Mouse (Mus musculus) CH12.LX (cell line): ENCODE measurements around the gene Mknk2. TPM values are rescaled to one million over a fixed set of nuclear protein-coding genes. Genes with fewer than 3 reads are reported as not detected.

Source experiments
- DNase-seq: peaks from one replicate; pipeline ENCODE4 v3.0.0-alpha.2; 2013; ENCODE audit errors: extremely low read depth
- H3K27ac ChIP-seq: 2 replicates; pipeline ENCODE4 v1.5.1; 2012; ENCODE audit warnings: low read depth, mild to moderate bottlenecking, control low read depth, moderate library complexity; ENCODE audit not compliant: insufficient read depth
- H3K27me3 ChIP-seq: replicated peaks from 2 replicates; pipeline ENCODE3; 2012; ENCODE audit warnings: inconsistent platforms
- H3K36me3 ChIP-seq, 2 experiments: replicated peaks in 1 of 2; 2 replicates each; pipeline versions ENCODE3 to v1.6.1; 2012; ENCODE audit warnings: inconsistent platforms in 1 of 2, low read length in 1 of 2, mild to moderate bottlenecking in 1 of 2, mixed read lengths in 1 of 2, moderate library complexity in 1 of 2; ENCODE audit not compliant: control insufficient read depth in 1 of 2, insufficient read depth in 1 of 2
- H3K4me1 ChIP-seq, 2 experiments: 2 replicates each; pipeline ENCODE4 v1.6.1; 2012; ENCODE audit warnings: inconsistent platforms in 1 of 2, moderate library complexity in 1 of 2; ENCODE audit not compliant: insufficient read depth in 2 of 2, control insufficient read depth in 1 of 2
- H3K4me2 ChIP-seq: 2 replicates; pipeline ENCODE4 v1.6.1; 2012; ENCODE audit warnings: low read depth, mild to moderate bottlenecking, control low read depth; ENCODE audit not compliant: poor library complexity, insufficient read depth, severe bottlenecking
- H3K4me3 ChIP-seq, 3 experiments: fragments of 150-350 bp in 1 of 3; sonication (generic) in 1 of 3; replicated peaks in 1 of 3; 2 replicates each; pipeline versions ENCODE3 to v1.5.1; 2011 to 2012; ENCODE audit warnings: low read depth in 2 of 3, low read length in 2 of 3, mild to moderate bottlenecking in 2 of 3, moderate library complexity in 2 of 3, control low read depth in 1 of 3, improper control_type of control experiment in 1 of 3, inconsistent platforms in 1 of 3, mixed read lengths in 1 of 3; ENCODE audit not compliant: poor library complexity in 1 of 3
- H3K79me2 ChIP-seq: replicated peaks from 2 replicates; pipeline ENCODE4 v1.6.1; 2012; ENCODE audit warnings: mild to moderate bottlenecking, moderate library complexity; ENCODE audit not compliant: control insufficient read depth, poor library complexity, insufficient read depth, severe bottlenecking; ENCODE audit errors: extremely low read depth
- H3K9ac ChIP-seq: 2 replicates; pipeline ENCODE4 v1.6.1; 2012; ENCODE audit warnings: low read depth, mild to moderate bottlenecking, control low read depth, moderate library complexity; ENCODE audit not compliant: insufficient read depth
- H3K9me3 ChIP-seq: replicated peaks from 2 replicates; pipeline ENCODE3; 2012; ENCODE audit warnings: low read length, inconsistent platforms, mixed read lengths
- BHLHE40 ChIP-seq: IDR thresholded peaks from 2 replicates; pipeline ENCODE4 v1.6.1; 2011; ENCODE audit warnings: mild to moderate bottlenecking, low read depth, low read length, improper control_type of control experiment
- CHD1 ChIP-seq: IDR thresholded peaks from 2 replicates; pipeline ENCODE4 v1.6.1; 2012; ENCODE audit warnings: low read depth, low read length, improper control_type of control experiment, inconsistent platforms
- CHD2 ChIP-seq: IDR thresholded peaks from 2 replicates; pipeline ENCODE4 v1.6.1; 2011; ENCODE audit warnings: low read length, improper control_type of control experiment
- CTCF ChIP-seq, 2 experiments: IDR thresholded peaks in 1 of 2; conservative IDR thresholded peaks in 1 of 2; 2 replicates each; pipeline ENCODE4 v1.5.1; 2011 to 2012; ENCODE audit warnings: low read depth in 2 of 2, low read length in 2 of 2, improper control_type of control experiment in 1 of 2, inconsistent platforms in 1 of 2, mild to moderate bottlenecking in 1 of 2, moderate library complexity in 1 of 2
- E2F4 ChIP-seq: IDR thresholded peaks from 2 replicates; pipeline ENCODE4 v1.6.1; 2011; ENCODE audit warnings: low read depth, low read length, improper control_type of control experiment; ENCODE audit not compliant: insufficient replicate concordance
- HCFC1 ChIP-seq: IDR thresholded peaks from 2 replicates; pipeline ENCODE4 v1.6.1; 2012; ENCODE audit warnings: low read depth, mild to moderate bottlenecking, inconsistent platforms, low read length, improper control_type of control experiment
- JUN ChIP-seq: IDR thresholded peaks from 2 replicates; pipeline ENCODE4 v1.6.1; 2011; ENCODE audit warnings: low read depth, mild to moderate bottlenecking, low read length, improper control_type of control experiment, moderate library complexity; ENCODE audit not compliant: insufficient read depth
- JUND ChIP-seq: conservative IDR thresholded peaks from 2 replicates; pipeline ENCODE4 v1.6.1; 2011; ENCODE audit warnings: low read depth, low read length, improper control_type of control experiment
- KAT2A ChIP-seq: IDR thresholded peaks from 2 replicates; pipeline ENCODE4 v1.6.1; 2012; ENCODE audit warnings: low read length, improper control_type of control experiment, inconsistent platforms; ENCODE audit not compliant: insufficient replicate concordance
- MAFK ChIP-seq: IDR thresholded peaks from 2 replicates; pipeline ENCODE4 v1.6.1; 2011; ENCODE audit warnings: low read length, improper control_type of control experiment; ENCODE audit not compliant: insufficient replicate concordance
- MAX ChIP-seq: IDR thresholded peaks from 2 replicates; pipeline ENCODE4 v1.6.1; 2011; ENCODE audit warnings: low read length, improper control_type of control experiment
- MAZ ChIP-seq: IDR thresholded peaks from 2 replicates; pipeline ENCODE4 v1.6.1; 2012; ENCODE audit warnings: low read depth, mild to moderate bottlenecking, inconsistent platforms, low read length, improper control_type of control experiment, moderate library complexity
- MEF2A ChIP-seq: IDR thresholded peaks from 2 replicates; pipeline ENCODE4 v1.6.1; 2014; ENCODE audit warnings: low read depth, mild to moderate bottlenecking, inconsistent platforms, low read length, improper control_type of control experiment, borderline replicate concordance
- MXI1 ChIP-seq: IDR thresholded peaks from 2 replicates; pipeline ENCODE4 v1.6.1; 2011; ENCODE audit warnings: mild to moderate bottlenecking, low read depth, low read length, improper control_type of control experiment
- POLR2A ChIP-seq: IDR thresholded peaks from 2 replicates; pipeline ENCODE4 v1.6.1; 2011; ENCODE audit warnings: low read depth, mild to moderate bottlenecking, improper control_type of control experiment, low read length
- RAD21 ChIP-seq: IDR thresholded peaks from 2 replicates; pipeline ENCODE4 v1.6.1; 2011; ENCODE audit warnings: low read depth, mild to moderate bottlenecking, low read length, improper control_type of control experiment, moderate library complexity
- RCOR1 ChIP-seq: conservative IDR thresholded peaks from 2 replicates; pipeline ENCODE4 v1.6.1; 2012; ENCODE audit warnings: low read depth, mild to moderate bottlenecking, inconsistent platforms, low read length, improper control_type of control experiment
- SIN3A ChIP-seq: IDR thresholded peaks from 2 replicates; pipeline ENCODE4 v1.6.1; 2012; ENCODE audit warnings: low read length, improper control_type of control experiment, inconsistent platforms
- SMC3 ChIP-seq: IDR thresholded peaks from 2 replicates; pipeline ENCODE4 v1.6.1; 2011; ENCODE audit warnings: low read depth, low read length, improper control_type of control experiment
- USF1 ChIP-seq: IDR thresholded peaks from 2 replicates; pipeline ENCODE4 v1.6.1; 2014; ENCODE audit warnings: low read depth, mild to moderate bottlenecking, inconsistent platforms, low read length, improper control_type of control experiment
- USF2 ChIP-seq: conservative IDR thresholded peaks from 2 replicates; pipeline ENCODE4 v1.6.1; 2011; ENCODE audit warnings: low read depth, low read length, improper control_type of control experiment
- ZNF384 ChIP-seq: IDR thresholded peaks from 2 replicates; pipeline ENCODE4 v1.6.1; 2012; ENCODE audit warnings: low read depth, low read length, improper control_type of control experiment, inconsistent platforms
- dilution Hi-C: fragments of 300-500 bp; cut with MboI; formaldehyde crosslinking; loops from 2 replicates; pipeline ENCODE4 v1.14.3; 2020; ENCODE audit warnings: low sequenced_read_pairs; ENCODE audit not compliant: extremely low pct_unique_long_range_greater_than_20kb, extremely low pct_ligation_motif_present
- in situ Hi-C: fragments of 300-500 bp; cut with MboI; formaldehyde crosslinking; loops from 3 replicates; pipeline ENCODE4 v1.14.3; 2019; ENCODE audit warnings: low sequenced_read_pairs, low pct_ligation_motif_present, low pct_unique_long_range_greater_than_20kb, mixed read lengths
- polyA plus RNA-seq: library from polyadenylated mRNA; unstranded; fragments of >175 nt; gene quantifications from 2 replicates; pipeline ENCODE4 v1.2.1, GENCODE M21; 2012; ENCODE audit warnings: low read depth; ENCODE audit not compliant: insufficient read length
- total RNA-seq, 2 experiments: library from RNA; depleted of rRNA; stranded (reverse); fragments of 300-350 nt in 1 of 2; fragments of >200 nt in 1 of 2; gene quantifications; 2 replicates each; pipeline ENCODE4 v1.2.3; 2012 to 2014

The Mknk2 gene
- total and polyA plus RNA-seq, 3 experiments, result 91.5 to 199 (median 138) TPM

DNA sequence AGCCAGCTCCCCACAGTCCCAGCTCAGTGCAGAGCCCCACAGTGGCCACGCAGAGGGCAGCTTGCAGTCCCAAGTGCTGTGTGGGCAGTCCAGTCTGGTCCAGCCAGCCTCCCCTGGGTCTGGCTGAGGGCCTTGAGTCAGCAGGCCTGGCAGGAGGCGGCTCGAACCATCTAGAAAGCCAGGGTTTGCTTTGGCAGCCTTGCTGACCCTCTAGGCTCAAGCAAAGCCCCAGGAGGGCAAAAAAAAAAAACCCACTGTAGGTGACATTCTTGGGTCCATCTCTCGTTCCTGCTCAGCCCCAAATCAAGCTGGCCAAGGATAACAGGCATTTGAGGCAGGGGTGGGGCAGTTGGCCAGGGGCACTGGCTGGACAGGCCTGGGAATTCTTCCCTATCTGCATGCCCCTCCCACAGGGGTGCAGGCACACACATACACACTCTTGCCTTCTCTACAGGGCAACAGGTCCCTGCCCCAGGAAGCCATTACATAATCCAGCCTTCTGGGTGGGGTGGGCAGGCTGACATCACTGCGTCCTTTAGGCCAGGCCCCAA is 3.7 kb downstream of the Mknk2 start:
- peak overlapping the region; percentile 64 for H3K4me2 ChIP-seq
- H3K79me2 ChIP-seq, result peaks cover 40% of the 10 kb centered on the region
- no peak for DNase-seq
- TF ChIP-seq MAX (no peak), HCFC1 (no peak), MAFK (no peak), MAZ (no peak), ZNF384 (no peak), KAT2A (no peak), USF1 (no peak), RAD21 (no peak), SIN3A (no peak), BHLHE40 (no peak), JUND (no peak), CTCF (conservative IDR thresholded peaks at IDR 0.05 in 1 of 2, IDR thresholded peaks at IDR 0.05 in 1 of 2; ENCODE audit: low read depth in 2 of 2, low read length in 2 of 2) (no peak), SMC3 (no peak), USF2 (no peak), JUN (no peak), POLR2A (no peak), MXI1 (no peak)
- in situ Hi-C loops (no loop called here), dilution Hi-C loops (no loop called here)
- no peaks in the 10 kb centered on the region for H3K9me3 ChIP-seq
- H3K36me3 ChIP-seq, result peaks cover 38 to 56% of the 10 kb centered on the region in 2 experiments
- peaks cover 21 to 73% of the 10 kb centered on the region in 2 experiments for H3K4me1 ChIP-seq
- peak overlapping the region; percentile 21 to 85 (median 75) for H3K4me3 ChIP-seq
- no peak overlapping the region for H3K27ac ChIP-seq
- H3K27me3 ChIP-seq, result no peaks in the 10 kb centered on the region
- peak overlapping the region; percentile 98; the same call in 1 of the 2 replicates for H3K9ac ChIP-seq

DNA sequence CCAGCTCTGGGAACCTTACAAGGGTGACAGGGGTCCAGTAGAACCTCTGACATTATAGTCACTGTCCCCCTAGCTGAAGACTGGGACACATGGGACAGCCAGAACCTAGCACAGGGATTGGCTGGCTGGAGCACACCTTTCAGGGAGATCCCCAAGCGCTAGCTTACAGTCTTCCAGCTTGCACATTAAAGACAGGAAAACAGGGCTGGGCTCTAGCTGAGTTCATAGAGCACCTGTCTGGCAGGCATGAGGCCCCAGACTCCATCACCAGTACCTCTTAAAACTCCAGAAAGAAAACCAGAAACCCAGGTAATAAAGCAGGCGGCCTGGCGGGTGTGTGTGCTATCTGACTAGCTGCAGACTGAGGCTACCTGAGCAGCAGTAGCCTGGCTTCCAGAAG is 4.2 kb downstream of the Mknk2 start:
- Histone ChIP-seq H3K36me3 (peaks cover 43 to 61% of the 10 kb centered on the region in 2 experiments), H3K9me3 (no peaks in the 10 kb centered on the region), H3K79me2 (peaks cover 40% of the 10 kb centered on the region), H3K27ac (no peak overlapping the region), H3K4me2 (peak overlapping the region; percentile 64; the same call in 1 of the 2 replicates), H3K4me1 (peaks cover 21 to 74% of the 10 kb centered on the region in 2 experiments), H3K27me3 (no peaks in the 10 kb centered on the region), H3K9ac (no peak overlapping the region; the same call in 1 of the 2 replicates), H3K4me3 (peak overlapping the region in 1 of 3 experiments; percentile 85)
- dilution Hi-C loops, result no loop called here
- in situ Hi-C loops, result no loop called here
- no peak for DNase-seq
- TF ChIP-seq RCOR1 (no peak), E2F4 (no peak), ZNF384 (no peak), CHD1 (no peak), CHD2 (no peak), SIN3A (no peak), MEF2A (no peak)
